Mouse (Mus musculus) bone marrow macrophage, adult 2 months (primary cell): Measurements from ENCODE around the gene Glipr2.

Experiments
- CTCF ChIP-seq: IDR thresholded peaks from 2 replicates; pipeline ENCODE4 v1.5.1; 2012; ENCODE audit warnings: low read depth, mild to moderate bottlenecking, low read length, moderate library complexity
- POLR2A ChIP-seq: IDR thresholded peaks from 2 replicates; pipeline ENCODE4 v1.6.1; 2012; ENCODE audit warnings: mild to moderate bottlenecking, low read depth, low read length, borderline replicate concordance

DNA sequence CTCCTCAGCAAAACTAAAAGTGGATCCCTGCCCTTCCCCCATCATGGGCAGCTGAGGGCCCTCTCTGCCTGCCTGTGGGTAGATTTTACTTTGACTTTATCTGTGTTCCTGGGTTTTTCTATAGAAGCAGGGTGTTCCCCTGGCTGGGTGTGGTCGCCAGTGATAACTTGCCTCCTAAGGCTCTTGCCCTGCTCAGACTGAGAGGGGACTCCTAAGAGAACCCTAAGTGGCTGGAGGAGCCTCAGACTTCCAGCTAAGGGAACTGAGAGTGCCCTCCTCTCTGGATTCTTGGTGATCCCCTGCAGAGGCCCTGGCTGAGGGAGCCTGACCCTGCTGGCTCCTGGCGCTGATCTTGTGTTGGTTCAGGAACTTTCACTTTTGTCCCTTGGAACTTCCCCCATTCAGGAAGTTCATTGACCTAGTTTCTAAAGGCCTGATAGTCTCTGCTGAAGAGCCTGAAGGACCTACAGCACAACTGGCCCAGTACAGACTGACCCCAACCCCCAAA lies 7.2 kb downstream of the Glipr2 start:
- no peak for TF ChIP-seq CTCF
- TF ChIP-seq POLR2A: no peak
